Mouse (Mus musculus): Measurements from ENCODE around the gene Emp3. TPM values are rescaled to one million over a fixed set of nuclear protein-coding genes. Genes with fewer than 3 reads are reported as not detected.
A peak's percentile ranks its signal among the peaks of the same experiment; 100 is the strongest.
"Not testable (repeated sequence)": the region's sequence is repeated elsewhere in the genome, so short reads cannot be mapped to it uniquely, and the experiment has no call there.

The Emp3 gene
- 56.4 and 143 TPM in 2 replicates for total RNA-seq (2015; ENCODE audit: low replicate concordance)
- 48.2 and 77.1 TPM in 2 replicates for total RNA-seq (2017; ENCODE audit: low replicate concordance)

DNA sequence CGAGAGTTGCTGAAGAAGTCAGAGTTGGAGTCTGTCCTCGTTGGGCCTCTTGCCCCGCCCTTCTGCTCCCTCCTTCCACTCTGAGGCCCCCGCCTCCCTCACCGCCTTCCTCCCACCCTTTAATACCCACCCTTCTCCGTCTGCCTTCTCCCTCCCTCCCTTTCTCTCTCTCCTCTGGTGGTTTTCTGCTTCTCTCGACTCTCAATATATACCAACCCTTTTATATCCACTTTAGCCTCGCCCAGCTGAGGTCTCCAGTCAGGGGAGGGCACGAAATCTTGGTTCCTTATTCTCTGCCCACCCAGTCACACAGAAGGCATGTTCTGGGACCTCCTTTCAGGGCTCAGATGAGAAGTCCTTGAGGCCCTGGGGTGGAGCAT, at the start of gene Emp3:
Gene Emp3, minus strand, starts transcription at position 163 of the 380 bp plus-strand sequence.
- no peak for ATAC-seq (replicated peaks; ENCODE audit: low FRiP score, poor library complexity, severe bottlenecking)

DNA sequence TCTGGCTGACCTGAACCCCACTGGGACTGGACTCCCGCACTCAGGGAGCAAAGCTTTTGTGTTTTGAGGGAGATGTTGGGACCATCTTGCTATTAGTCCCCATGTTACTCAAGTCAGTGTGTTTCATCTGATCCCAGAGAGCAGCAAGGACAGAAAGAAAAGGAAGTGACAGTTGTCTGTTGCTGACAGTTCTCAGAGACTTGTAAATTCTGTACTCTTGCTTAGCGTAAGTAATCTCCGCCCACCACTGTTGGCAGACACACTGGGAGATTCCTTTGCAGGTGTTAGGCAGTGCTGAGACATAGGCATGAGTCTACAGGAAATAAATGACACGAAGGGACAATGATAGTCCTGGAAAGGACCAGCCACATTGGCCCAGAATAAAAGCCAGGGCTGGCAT, 35.4 kb upstream of the Emp3 start:
- ATAC-seq (replicated peaks; ENCODE audit: low FRiP score, poor library complexity, severe bottlenecking) = no peak

DNA sequence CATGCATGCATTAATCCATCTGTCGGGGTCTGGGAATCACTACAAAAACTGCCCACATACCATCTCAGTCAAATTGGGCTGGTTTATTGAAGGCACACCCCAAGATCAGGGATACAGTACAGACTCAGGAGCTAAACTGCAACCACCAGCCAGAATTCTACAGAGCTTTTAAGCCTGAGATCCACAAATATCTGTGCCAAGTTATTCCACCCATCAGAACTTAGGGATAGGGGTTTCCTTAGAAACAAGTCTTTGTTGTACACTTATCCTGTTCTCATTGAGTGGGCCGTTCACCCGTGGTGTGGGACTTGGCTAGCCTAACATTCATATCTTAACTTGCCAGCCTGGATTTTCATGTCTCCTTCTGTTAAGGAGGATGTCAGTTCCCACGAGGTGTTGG, 27.9 kb upstream of the Emp3 start:
- ATAC-seq (replicated peaks; ENCODE audit: low FRiP score, poor library complexity, severe bottlenecking) = no peak

DNA sequence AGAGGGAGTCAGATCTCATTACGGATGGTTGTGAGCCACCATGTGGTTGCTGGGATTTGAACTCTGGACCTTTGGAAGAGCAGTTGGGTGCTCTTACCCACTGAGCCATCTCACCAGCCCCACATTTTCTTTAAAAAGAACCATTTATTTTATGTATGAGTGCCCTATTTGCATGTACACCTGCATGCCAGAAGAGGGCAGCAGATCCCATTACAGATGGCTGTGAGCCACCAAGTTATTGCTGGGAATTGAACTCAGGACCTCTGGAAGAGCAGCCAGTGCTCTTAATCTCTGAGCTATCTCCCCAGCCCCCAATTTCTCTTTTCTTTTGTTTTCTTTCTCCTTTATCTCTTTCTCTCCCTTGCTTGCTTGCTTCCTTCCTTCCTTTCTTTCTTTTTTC, 22.1 kb upstream of the Emp3 start:
- not testable (repeated sequence) for ATAC-seq (replicated peaks; ENCODE audit: low FRiP score, poor library complexity, severe bottlenecking)

DNA sequence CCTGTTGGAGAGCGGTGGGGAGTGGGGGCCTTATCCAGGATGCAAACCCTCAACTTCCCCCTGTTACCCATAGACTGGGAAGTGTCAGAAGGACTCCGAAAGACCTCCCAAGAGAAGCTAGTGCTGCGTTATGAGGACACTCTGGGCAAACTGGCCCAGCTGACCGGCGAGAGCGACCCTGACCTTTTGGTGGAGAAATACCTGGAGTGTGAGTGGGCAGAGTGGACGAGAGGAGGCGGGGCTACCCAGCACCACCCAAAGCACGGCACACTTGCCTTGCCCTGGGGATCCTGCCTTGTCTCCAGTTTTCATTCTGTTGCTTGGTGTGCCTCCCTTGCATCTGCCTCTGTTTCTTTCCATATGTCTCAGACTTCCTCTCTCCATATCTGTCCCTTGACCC, 20.8 kb upstream of the Emp3 start:
- ATAC-seq (replicated peaks; ENCODE audit: low FRiP score, poor library complexity, severe bottlenecking) = 0 out of 2 replicates have a peak, but pooled peaks have one; percentile 31

DNA sequence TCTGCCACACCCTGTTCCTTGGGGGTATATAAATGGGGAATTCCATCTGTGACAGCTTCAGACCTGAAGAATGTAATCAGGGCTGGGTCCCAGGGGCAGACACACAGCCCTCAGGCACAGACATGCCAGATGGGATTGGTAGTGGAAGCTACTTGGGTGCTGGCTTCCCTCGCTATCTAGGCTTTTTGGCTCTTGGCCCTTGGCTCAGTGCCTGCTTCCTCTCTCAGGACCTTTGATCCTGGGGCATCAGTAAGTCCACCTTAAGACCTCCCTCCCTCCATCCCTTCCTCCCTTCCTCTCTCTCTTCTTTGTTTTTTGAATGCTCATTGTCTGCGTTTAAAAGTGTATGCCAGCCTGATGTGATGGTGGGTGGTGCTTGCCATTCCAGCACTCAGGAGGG, 18.6 kb upstream of the Emp3 start:
- no peak for ATAC-seq (replicated peaks; ENCODE audit: low FRiP score, poor library complexity, severe bottlenecking)

DNA sequence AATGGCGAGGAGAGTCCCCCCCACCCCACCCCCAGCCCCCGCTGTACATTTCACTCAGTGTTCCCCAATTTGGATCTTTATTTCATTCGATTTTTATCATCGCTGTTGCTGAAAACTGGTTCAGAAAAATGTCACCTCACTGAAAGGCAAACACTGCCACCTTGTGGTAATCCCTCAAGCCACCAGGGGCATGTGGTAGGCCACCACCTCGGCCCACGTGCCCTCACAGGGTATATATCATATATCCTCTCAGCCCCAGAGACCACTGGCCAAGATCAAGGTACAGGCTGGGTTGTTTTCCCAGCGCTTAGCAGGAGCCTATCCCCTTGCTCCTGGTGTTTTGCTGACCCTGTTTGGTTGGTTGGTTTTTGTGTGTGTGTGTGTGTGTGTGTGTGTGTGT, 13.9 kb upstream of the Emp3 start:
- ATAC-seq (replicated peaks; ENCODE audit: low FRiP score, poor library complexity, severe bottlenecking) = peak; percentile 66; the same call in 1 of the 2 replicates

DNA sequence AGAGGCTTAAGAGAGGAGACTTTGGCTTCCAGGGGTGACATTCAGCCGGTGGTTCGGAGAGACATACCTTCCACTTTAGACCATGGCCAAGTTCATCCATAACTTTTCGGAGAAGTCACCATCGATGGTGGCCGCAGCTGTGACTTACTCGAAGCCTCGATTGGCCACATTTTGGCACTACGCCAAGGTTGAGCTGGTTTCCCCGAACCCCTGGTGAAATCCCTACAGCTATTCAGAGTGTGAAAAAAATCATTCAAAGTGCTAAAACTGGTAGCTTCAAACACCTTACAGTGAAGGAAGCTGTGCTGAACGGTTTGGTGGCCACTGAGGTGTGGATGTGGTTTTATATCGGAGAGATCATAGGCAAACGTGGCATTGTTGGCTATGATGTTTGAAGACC, 12.6 kb upstream of the Emp3 start:
- ATAC-seq (replicated peaks; ENCODE audit: low FRiP score, poor library complexity, severe bottlenecking) = not testable (repeated sequence)

DNA sequence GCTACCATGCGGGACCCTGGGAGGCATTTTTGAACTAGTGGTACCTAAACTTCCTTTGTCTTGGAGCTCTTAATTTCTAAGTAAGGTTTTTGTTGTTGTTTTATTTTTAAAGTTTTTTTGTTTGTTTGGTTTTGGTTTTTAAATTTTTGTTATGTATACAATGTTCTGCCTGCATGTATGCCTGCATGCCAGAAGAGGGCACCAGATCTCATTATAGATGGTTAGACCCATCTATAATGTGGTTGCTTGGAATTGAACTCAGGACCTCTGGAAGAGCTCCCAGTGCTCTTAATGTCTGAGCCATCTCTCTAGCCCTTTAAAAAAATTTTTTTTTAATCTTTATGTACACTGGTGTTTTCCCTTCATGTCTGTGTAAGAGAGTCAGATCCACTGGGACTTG, 8.5 kb upstream of the Emp3 start:
- ATAC-seq (replicated peaks; ENCODE audit: low FRiP score, poor library complexity, severe bottlenecking) = no peak

DNA sequence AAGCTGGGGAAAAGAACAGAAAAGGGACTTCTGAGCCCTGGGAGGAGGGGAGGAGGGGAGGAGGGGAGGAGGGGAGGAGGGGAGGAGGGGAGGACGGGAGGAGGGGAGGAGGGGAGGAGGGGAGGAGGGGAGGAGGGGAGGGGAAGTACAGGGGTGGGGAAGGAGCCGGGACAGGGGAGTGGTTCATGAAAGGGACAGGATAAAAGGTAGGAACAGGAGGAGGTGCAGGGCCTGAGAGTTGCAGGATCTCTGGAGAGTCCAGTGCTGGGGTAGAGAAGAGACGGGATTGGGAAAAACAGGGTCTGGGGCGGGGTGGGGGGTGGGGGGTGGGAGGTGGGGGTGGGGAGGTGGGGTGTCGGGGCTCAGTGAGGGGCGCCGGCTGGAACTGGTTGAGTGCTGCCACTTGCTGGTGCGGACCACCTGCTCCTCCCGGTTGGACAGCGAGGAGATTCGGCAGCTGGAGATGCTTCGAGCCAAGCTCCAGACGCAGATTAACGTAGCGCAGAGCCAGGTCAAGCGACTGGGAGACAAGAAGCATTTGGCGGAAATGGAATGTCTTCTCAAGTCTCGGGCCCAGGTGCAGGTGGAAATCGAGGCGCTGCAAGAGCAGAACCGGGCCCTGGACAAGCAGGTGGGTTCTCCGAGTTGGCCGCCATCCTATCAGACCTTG, 7.6 kb upstream of the Emp3 start:
- no peak for ATAC-seq (replicated peaks; ENCODE audit: low FRiP score, poor library complexity, severe bottlenecking)

DNA sequence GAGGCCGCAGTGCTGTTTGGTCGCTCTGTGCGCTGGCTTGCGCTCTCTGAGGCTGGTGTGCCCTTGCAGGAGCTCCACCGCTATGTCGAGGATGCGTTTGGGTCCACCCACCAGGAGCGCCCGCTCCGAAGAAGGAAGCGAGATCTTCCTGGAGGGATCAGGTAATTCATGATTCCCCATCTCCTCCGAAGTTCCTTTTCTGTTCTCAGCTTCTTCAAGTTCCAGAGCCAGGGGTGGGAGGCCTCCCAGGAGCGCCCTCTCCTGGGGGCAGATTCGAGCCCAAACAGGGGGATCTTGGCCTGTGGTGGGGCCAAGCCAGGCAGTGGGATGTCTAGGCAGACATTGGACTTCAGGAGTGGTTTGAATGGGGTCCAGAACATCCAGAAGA, 3.2 kb upstream of the Emp3 start:
- no peak for ATAC-seq (replicated peaks; ENCODE audit: low FRiP score, poor library complexity, severe bottlenecking)

DNA sequence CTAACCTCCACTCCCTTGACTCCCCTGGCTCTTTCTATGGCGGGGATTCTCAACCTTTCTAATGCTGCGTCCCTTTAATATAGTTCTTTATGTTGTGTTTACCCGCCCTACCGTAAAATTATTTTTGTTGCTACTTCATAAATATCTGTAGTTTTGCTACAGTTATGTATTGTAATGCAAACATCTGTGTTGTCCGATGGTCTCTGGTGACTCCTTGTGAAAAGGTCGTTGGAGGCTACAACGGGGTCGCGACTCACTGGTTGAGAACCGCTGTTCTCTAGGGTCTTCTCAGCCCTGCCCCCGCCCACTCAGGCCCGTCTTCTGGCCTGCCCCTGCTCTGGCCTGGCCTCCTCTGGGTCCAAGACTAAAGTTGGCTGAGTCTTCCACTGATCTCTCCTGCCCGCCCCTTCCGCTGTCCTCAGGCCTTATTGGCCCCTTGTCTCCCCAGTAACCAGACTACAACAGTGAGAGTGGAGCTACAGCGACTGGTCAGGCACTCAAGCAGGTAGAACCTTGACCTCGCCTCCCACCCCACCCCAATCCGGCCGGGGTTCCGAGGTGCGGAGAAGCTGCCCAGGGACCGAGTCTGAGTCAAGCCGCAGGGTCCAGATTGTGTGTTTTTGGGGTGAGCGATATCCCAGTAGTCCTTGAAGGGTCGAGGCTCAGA, 2.7 kb upstream of the Emp3 start, which contains the start of gene Ccdc114:
Gene Ccdc114, plus strand, starts transcription at position 311 of the 667 bp plus-strand sequence.
- peak; percentile 40 for ATAC-seq (replicated peaks; ENCODE audit: low FRiP score, poor library complexity, severe bottlenecking)

DNA sequence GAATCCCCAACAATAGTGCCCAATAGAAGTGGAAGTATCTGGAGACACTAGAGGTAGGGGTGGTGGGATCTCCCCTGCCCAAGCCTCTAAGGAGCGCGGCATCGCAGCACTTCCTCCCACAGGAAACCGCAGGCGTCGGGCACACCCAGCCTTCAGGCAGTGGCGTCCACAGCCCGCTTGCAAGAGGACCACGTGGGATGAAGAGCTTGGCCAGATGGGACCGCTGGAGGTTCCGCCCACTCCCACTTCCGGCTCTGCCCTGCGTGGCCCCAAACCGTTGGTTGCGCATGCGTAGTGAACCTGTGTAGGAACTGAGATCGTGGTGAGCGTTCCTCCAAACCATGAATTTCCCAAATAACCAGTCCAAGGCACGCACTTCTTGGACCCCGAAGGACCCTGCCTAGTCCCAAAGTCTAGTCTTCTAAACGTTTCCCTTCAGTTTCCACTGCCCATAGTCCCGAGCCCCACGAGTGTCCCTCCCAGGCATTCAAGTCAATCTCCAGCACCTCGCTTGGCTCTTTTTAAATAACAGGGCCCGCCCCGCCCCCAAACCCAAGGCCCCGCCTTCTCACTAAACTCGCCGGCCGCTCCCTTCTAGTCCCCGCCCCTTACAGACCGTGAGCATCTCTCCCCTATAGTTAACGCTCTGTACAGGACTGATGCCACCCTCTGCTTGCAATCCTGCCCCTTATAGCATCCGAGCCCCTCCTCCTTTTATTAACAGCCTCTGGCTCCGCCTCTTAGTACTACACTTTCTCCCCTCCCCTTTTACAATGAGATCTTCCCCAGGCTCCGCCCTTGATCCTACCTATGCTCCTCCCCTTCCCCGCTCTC, 1.9 kb upstream of the Emp3 start:
- peak; percentile 83 for ATAC-seq (replicated peaks; ENCODE audit: low FRiP score, poor library complexity, severe bottlenecking)

DNA sequence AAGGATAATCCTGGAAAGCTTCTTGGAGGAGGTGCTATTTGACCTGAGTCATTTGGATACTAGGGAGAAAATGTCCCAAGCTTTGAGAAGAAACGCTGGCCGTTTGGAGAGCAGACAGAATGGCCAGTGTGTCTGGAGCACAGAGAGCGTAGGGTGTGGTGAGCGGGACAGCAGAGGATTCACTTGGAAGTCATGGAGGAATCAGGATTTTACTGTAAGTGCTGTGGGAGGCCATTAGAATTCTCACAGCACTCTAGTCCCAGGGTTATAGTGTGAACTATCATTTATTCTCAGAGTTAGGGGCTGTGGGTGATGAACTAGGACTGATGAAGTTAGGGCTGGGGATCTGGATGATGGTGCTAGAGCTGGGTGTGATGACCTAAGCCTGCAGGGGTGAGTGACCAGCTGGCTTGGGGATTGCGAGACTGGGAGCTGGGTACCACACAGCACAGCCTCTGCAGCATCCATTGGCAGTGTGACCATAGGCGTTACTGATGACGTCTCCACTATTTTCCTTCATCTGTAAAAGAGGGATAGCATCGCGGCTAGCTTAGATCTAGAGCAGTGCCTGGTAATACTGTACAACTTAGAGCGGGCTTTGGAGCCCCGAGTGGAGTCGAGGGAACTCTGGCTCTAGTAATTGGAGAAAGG, 871 bp upstream of the Emp3 start:
- ATAC-seq (replicated peaks; ENCODE audit: low FRiP score, poor library complexity, severe bottlenecking) = no peak

DNA sequence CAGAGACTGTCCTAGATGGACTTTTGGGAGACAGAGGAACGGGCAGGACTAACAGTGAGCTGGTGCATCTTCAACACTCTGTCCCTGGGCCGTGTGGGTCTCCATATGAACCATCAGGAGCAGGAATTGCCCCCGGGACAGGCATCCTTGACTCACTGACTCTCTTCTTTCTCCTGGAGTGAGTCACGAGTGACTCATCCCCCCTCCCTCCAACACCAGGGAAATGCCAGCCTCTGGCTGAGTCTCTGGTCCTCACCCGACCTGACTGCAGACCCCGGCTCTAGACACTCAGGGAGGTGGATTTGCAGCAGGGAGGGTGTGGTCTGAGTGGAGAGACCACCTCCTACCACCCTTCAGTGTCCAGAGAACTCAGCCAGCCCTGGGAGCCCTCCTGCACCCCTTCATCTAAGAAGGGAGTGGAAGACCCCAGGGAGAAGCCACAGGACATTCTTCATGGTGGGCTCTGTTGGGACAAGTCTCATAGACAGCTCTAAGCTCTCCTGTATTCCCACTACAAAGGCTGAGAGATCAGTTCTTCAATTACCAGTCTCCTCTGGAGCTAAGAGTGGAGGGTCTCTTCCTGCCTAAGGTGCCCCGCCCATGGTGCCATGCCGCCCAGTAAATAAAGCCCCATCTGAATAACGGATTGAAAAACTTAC, 492 bp downstream of the Emp3 start:
- no peak for ATAC-seq (replicated peaks; ENCODE audit: low FRiP score, poor library complexity, severe bottlenecking)

DNA sequence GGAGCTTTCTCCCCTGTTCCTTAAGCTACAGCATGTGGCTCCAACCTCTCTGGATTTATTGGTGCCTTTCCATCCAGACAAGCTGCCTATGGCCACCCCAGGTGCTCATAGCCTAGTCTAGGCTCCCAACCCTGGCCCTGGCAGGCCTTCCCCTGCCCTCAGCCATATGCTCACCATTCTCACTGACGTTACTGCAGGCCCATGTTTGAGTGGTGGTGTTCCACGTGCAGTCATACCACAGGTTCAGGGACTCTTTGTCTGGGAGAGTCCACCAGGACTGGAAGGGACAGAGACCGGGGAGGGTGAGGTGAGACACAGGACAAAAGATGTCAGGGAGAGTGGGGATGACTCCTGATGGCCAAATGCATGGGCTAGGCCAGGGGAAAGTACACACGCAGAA, 1.4 kb downstream of the Emp3 start:
- no peak for ATAC-seq (replicated peaks; ENCODE audit: low FRiP score, poor library complexity, severe bottlenecking)

DNA sequence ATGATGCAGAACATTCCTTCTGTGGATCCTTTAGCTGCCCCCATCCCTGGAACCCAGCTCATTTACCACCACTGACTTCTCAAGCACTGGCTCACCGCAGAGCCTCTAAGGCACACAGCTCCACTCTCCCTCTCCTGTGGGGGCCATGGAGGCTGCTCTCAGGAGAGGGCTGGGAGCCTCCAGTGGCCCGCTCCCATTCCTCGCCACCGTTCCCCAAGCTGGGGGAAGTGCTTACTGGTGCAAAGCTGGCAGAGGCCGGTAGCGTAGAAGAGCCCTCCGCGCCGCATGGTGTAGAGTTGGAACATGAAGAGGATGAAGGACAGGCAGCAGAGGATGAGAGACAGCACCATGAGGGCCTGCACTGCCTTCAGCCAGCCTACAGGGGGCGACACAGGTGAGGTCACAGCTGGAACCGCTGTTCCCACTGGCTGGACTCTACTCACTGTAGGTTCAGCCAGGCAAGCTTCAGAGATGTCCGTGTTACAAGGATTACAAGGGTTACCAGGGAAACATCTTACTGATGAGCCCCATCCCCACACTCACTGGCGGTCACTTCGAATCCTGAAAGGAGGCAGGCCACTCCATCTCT, 2.0 kb downstream of the Emp3 start:
- ATAC-seq (replicated peaks; ENCODE audit: low FRiP score, poor library complexity, severe bottlenecking) = no peak

DNA sequence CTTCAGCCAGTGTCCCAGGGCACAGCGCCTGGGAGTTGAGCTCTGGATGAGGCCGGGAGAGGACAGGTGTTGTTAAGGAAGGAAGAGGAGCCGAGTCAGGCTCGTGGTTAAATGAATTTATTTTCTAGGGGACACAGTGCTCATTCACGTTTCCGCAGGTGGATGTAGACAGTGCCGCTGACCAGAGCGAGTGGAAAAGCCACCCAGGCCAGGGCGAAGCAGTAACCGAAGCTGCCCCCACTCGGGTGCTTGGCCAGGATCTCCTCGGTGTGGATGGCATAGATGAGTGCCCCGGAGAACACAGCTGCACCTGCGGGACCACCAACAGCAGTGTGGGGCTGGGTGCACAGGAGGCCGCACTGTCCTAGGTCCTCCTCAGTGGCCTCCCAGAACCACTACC, 3.3 kb downstream of the Emp3 start:
- no peak for ATAC-seq (replicated peaks; ENCODE audit: low FRiP score, poor library complexity, severe bottlenecking)

DNA sequence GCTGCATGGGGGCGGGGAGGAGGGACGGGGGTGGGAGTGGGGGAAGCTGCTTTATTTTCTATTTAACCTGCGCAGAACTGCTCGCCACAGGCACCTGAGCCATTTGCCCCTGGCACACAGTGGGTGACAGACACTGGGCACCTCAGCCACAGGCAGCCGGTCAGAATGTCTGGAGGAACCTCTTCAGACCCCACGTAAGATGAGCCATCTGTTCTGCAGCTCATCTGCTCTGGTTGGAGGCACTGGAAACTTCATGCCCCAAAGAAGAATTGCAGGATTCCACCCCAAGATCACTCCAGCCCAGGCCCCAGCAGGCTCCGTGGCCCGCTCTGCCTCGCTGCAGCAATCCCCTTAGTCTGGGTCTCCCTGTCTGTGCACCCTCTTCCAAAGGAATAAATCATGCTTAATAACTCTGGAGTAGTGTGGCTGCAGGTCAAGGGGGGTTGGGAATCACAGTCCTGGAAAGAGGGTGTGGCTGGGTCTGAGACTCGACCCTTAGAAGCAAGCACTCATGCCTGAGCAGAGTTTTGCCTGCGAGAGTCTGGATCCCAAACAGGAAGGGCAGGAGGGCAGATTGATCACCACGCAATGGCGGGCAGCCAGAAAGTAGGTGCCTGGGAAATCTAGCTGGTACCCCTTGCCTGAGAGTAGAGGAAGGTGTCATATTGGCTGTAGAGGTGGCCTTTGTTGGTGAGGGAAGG, 4.0 kb downstream of the Emp3 start:
- no peak for ATAC-seq (replicated peaks; ENCODE audit: low FRiP score, poor library complexity, severe bottlenecking)

All from erythroblast, adult 5-6 weeks (primary cell).